Mouse (Mus musculus): ENCODE measurements around the gene Kcnj8. TPM values are rescaled to one million over a fixed set of nuclear protein-coding genes. Genes with fewer than 3 reads are reported as not detected.

The Kcnj8 gene
- 5.1 and 5.6 TPM in 2 replicates for polyA plus RNA-seq (2012; rRNA removed)

GRCm38 (mm10) chr6:142571055-142571618 is at the start of gene Kcnj8:
Kcnj8 (minus strand) TSS chr6:142571614.
- no peak for TF ChIP-seq POLR2A (IDR thresholded peaks at IDR 0.05; ENCODE audit: extremely low read depth, insufficient read depth, low read length)
- TF ChIP-seq CTCF (IDR thresholded peaks at IDR 0.05; ENCODE audit: extremely low read depth, insufficient read depth, low read length): no peak
- Histone ChIP-seq H3K4me3 (ENCODE audit: insufficient read depth, low read length) (peak within 1 kb of the TSS; percentile 36), H3K4me1 (ENCODE audit: control insufficient read depth, insufficient read depth, low read length) (no peaks in the 10 kb centered on the region), H3K27ac (ENCODE audit: insufficient read depth, low read length) (no peak within 1 kb of the TSS)

GRCm38 (mm10) chr6:142616659-142617058 is 45.2 kb upstream of the Kcnj8 start:
- no peaks in the 10 kb centered on the region for H3K4me1 ChIP-seq (ENCODE audit: control insufficient read depth, insufficient read depth, low read length)
- TF ChIP-seq CTCF (IDR thresholded peaks at IDR 0.05; ENCODE audit: extremely low read depth, insufficient read depth, low read length) (no peak), POLR2A (IDR thresholded peaks at IDR 0.05; ENCODE audit: extremely low read depth, insufficient read depth, low read length) (no peak)

GRCm38 (mm10) chr6:142614324-142614723 is 42.9 kb upstream of the Kcnj8 start:
- H3K27ac ChIP-seq (ENCODE audit: insufficient read depth, low read length): no peak overlapping the region
- TF ChIP-seq CTCF (IDR thresholded peaks at IDR 0.05; ENCODE audit: extremely low read depth, insufficient read depth, low read length) (no peak), POLR2A (IDR thresholded peaks at IDR 0.05; ENCODE audit: extremely low read depth, insufficient read depth, low read length) (no peak)
- no peak overlapping the region for H3K4me3 ChIP-seq (ENCODE audit: insufficient read depth, low read length)
- no peaks in the 10 kb centered on the region for H3K4me1 ChIP-seq (ENCODE audit: control insufficient read depth, insufficient read depth, low read length)

More at GRCm38 (mm10) chr6:142616659-142617058, 45.2 kb upstream of the Kcnj8 start:
- no peak overlapping the region for H3K4me3 ChIP-seq (ENCODE audit: insufficient read depth, low read length)
- H3K27ac ChIP-seq (ENCODE audit: insufficient read depth, low read length): no peak overlapping the region

- Histone ChIP-seq H3K27ac (ENCODE audit: insufficient read depth, low read length) (no peak overlapping the region), H3K4me1 (ENCODE audit: control insufficient read depth, insufficient read depth, low read length) (no peaks in the 10 kb centered on the region), H3K4me3 (ENCODE audit: insufficient read depth, low read length) (no peak overlapping the region)
- no peak for TF ChIP-seq POLR2A (IDR thresholded peaks at IDR 0.05; ENCODE audit: extremely low read depth, insufficient read depth, low read length)
- TF ChIP-seq CTCF (IDR thresholded peaks at IDR 0.05; ENCODE audit: extremely low read depth, insufficient read depth, low read length): no peak
Observed at GRCm38 (mm10) chr6:142612366-142612765, 41.0 kb upstream of the Kcnj8 start.

GRCm38 (mm10) chr6:142609401-142610373 is 38.3 kb upstream of the Kcnj8 start:
- H3K4me3 ChIP-seq (ENCODE audit: insufficient read depth, low read length): no peak overlapping the region
- TF ChIP-seq POLR2A (IDR thresholded peaks at IDR 0.05; ENCODE audit: extremely low read depth, insufficient read depth, low read length) (no peak), CTCF (IDR thresholded peaks at IDR 0.05; ENCODE audit: extremely low read depth, insufficient read depth, low read length) (no peak)
- no peaks in the 10 kb centered on the region for H3K4me1 ChIP-seq (ENCODE audit: control insufficient read depth, insufficient read depth, low read length)
- no peak overlapping the region for H3K27ac ChIP-seq (ENCODE audit: insufficient read depth, low read length)

- TF ChIP-seq POLR2A (IDR thresholded peaks at IDR 0.05; ENCODE audit: extremely low read depth, insufficient read depth, low read length) (no peak), CTCF (IDR thresholded peaks at IDR 0.05; ENCODE audit: extremely low read depth, insufficient read depth, low read length) (no peak)
- no peak overlapping the region for H3K27ac ChIP-seq (ENCODE audit: insufficient read depth, low read length)
- H3K4me1 ChIP-seq (ENCODE audit: control insufficient read depth, insufficient read depth, low read length): no peaks in the 10 kb centered on the region
- no peak overlapping the region for H3K4me3 ChIP-seq (ENCODE audit: insufficient read depth, low read length)
Observed at GRCm38 (mm10) chr6:142607080-142607479, 35.7 kb upstream of the Kcnj8 start.

GRCm38 (mm10) chr6:142602772-142603171 is 31.4 kb upstream of the Kcnj8 start:
- H3K27ac ChIP-seq (ENCODE audit: insufficient read depth, low read length): no peak overlapping the region
- TF ChIP-seq POLR2A (IDR thresholded peaks at IDR 0.05; ENCODE audit: extremely low read depth, insufficient read depth, low read length) (no peak), CTCF (IDR thresholded peaks at IDR 0.05; ENCODE audit: extremely low read depth, insufficient read depth, low read length) (no peak)
- no peak overlapping the region for H3K4me3 ChIP-seq (ENCODE audit: insufficient read depth, low read length)
- H3K4me1 ChIP-seq (ENCODE audit: control insufficient read depth, insufficient read depth, low read length): no peaks in the 10 kb centered on the region

GRCm38 (mm10) chr6:142578831-142579230 is 7.4 kb upstream of the Kcnj8 start:
- no peak overlapping the region for H3K27ac ChIP-seq (ENCODE audit: insufficient read depth, low read length)
- no peaks in the 10 kb centered on the region for H3K4me1 ChIP-seq (ENCODE audit: control insufficient read depth, insufficient read depth, low read length)
- H3K4me3 ChIP-seq (ENCODE audit: insufficient read depth, low read length): no peak overlapping the region
- no peak for TF ChIP-seq CTCF (IDR thresholded peaks at IDR 0.05; ENCODE audit: extremely low read depth, insufficient read depth, low read length)
- TF ChIP-seq POLR2A (IDR thresholded peaks at IDR 0.05; ENCODE audit: extremely low read depth, insufficient read depth, low read length): no peak

- TF ChIP-seq CTCF (IDR thresholded peaks at IDR 0.05; ENCODE audit: extremely low read depth, insufficient read depth, low read length) (no peak), POLR2A (IDR thresholded peaks at IDR 0.05; ENCODE audit: extremely low read depth, insufficient read depth, low read length) (no peak)
- H3K27ac ChIP-seq (ENCODE audit: insufficient read depth, low read length): no peak overlapping the region
- H3K4me1 ChIP-seq (ENCODE audit: control insufficient read depth, insufficient read depth, low read length): no peaks in the 10 kb centered on the region
- H3K4me3 ChIP-seq (ENCODE audit: insufficient read depth, low read length): no peak overlapping the region
Observed at GRCm38 (mm10) chr6:142577801-142578200, 6.4 kb upstream of the Kcnj8 start.

Measured in cortical plate, adult 2 months (tissue).